Mouse (Mus musculus): ENCODE results near the gene Chst3. TPM values are rescaled to one million over a fixed set of nuclear protein-coding genes. Genes with fewer than 3 reads are reported as not detected.

The Chst3 gene
- polyA plus RNA-seq, 1 experiment from 2014 or later: 1.0 TPM

DNA sequence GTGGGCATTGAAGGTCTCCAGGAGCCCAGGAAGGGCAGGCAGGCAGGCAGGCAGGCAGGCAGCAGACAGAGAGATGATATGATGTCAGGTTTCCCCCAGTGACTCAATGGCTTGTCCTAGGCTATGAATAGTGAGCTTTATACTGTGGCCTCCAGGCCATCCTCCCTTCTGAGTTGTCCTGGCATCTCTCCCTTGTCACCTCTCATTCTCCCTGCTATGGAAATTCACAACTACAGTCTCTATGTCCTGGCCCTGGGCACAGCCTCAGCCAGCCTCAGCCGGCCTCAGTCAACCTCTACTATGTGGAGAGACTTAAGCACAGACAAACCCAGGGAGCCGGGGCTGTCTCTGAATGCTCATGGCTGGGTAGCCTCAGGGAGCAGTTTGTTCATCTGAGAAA, 8.6 kb downstream of the Chst3 start:
- Histone ChIP-seq H3K27ac (ENCODE audit: low read depth, low read length) (no peak overlapping the region), H3K4me3 (ENCODE audit: low read length) (no peak overlapping the region), H3K9ac (ENCODE audit: low read depth, low read length) (no peak overlapping the region), H3K27me3 (ENCODE audit: control insufficient read depth, insufficient read depth, low read length) (no peaks in the 10 kb centered on the region), H3K4me2 (replicated peaks; ENCODE audit: low read depth, low read length) (no peak overlapping the region), H3K9me3 (ENCODE audit: control insufficient read depth, low read length) (no peaks in the 10 kb centered on the region), H3K4me1 (ENCODE audit: control insufficient read depth, insufficient read depth, low read length) (peaks cover 16% of the 10 kb centered on the region), H3K36me3 (ENCODE audit: control insufficient read depth, insufficient read depth, low read length) (no peaks in the 10 kb centered on the region)
- WGBS: 80% methylated on average over 2 of the region's 2 CpGs
- no peak for ATAC-seq (ENCODE audit: low FRiP score, low TSS enrichment)

DNA sequence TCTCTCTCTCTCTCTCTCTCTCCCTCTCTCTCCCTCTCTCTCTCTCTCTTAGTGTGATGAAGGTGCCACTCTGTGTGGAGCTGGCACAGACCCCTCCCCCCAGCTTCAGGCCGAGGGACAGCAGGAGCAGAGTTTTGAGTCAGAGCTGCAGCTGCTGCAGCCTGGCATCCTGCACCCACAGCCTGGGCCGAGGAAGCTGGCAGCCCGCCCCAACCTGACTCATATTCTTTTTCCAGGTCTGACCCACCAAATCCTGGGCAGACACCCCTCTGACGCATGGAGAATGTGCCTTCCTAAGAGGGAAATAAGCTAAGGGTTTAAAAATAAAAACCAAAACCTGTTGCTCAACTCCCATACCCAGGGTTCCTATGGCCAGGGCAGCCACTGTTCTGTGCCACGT, 9.8 kb downstream of the Chst3 start:
- H3K4me2 ChIP-seq (replicated peaks; ENCODE audit: low read depth, low read length): no peak overlapping the region
- H3K9ac ChIP-seq (ENCODE audit: low read depth, low read length): no peak overlapping the region
- no peak overlapping the region for H3K27ac ChIP-seq (ENCODE audit: low read depth, low read length)
- WGBS: 61% methylated on average over 5 of the region's 5 CpGs
- H3K4me3 ChIP-seq (ENCODE audit: low read length): no peak overlapping the region
- H3K36me3 ChIP-seq (ENCODE audit: control insufficient read depth, insufficient read depth, low read length): no peaks in the 10 kb centered on the region
- no peak for ATAC-seq (ENCODE audit: low FRiP score, low TSS enrichment)
- H3K4me1 ChIP-seq (ENCODE audit: control insufficient read depth, insufficient read depth, low read length): peaks cover 16% of the 10 kb centered on the region
- H3K9me3 ChIP-seq (ENCODE audit: control insufficient read depth, low read length): no peaks in the 10 kb centered on the region
- H3K27me3 ChIP-seq (ENCODE audit: control insufficient read depth, insufficient read depth, low read length): no peaks in the 10 kb centered on the region

DNA sequence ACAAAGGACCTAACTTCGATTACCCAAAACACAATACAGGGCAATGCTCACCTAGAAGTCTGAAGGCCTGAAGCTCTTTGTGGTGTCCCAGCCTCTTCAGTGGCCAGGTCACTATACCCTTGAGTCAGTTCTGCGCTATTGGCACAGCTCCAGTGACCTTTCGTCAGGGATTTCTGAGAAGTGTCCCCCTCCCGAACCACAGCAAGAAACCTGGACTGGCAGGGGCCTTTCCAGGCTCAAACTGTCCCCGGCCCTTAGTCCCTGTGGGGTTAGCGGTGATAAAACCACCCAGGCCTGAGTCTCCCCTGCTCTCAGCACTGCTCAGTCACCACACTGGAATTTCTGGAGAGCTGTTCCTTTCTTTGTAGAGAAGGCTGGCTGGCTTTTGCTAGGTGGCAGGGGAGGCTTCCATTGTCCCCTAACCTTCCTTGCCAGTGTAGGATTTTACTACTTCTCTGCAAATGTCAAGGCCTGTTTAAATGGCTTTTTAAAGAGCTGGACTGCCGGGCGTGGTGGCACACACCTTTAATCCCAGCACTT, 11.8 kb downstream of the Chst3 start:
- Histone ChIP-seq H3K9ac (ENCODE audit: low read depth, low read length) (no peak overlapping the region), H3K9me3 (ENCODE audit: control insufficient read depth, low read length) (no peaks in the 10 kb centered on the region), H3K4me3 (ENCODE audit: low read length) (no peak overlapping the region), H3K36me3 (ENCODE audit: control insufficient read depth, insufficient read depth, low read length) (no peaks in the 10 kb centered on the region), H3K4me2 (replicated peaks; ENCODE audit: low read depth, low read length) (no peak overlapping the region), H3K4me1 (ENCODE audit: control insufficient read depth, insufficient read depth, low read length) (0 out of 2 replicates have a peak, but pooled peaks cover 7% of the 10 kb centered on the region), H3K27ac (ENCODE audit: low read depth, low read length) (no peak overlapping the region), H3K27me3 (ENCODE audit: control insufficient read depth, insufficient read depth, low read length) (no peaks in the 10 kb centered on the region)
- no peak for ATAC-seq (ENCODE audit: low FRiP score, low TSS enrichment)
- WGBS: 77% methylated on average over 8 of the region's 8 CpGs

DNA sequence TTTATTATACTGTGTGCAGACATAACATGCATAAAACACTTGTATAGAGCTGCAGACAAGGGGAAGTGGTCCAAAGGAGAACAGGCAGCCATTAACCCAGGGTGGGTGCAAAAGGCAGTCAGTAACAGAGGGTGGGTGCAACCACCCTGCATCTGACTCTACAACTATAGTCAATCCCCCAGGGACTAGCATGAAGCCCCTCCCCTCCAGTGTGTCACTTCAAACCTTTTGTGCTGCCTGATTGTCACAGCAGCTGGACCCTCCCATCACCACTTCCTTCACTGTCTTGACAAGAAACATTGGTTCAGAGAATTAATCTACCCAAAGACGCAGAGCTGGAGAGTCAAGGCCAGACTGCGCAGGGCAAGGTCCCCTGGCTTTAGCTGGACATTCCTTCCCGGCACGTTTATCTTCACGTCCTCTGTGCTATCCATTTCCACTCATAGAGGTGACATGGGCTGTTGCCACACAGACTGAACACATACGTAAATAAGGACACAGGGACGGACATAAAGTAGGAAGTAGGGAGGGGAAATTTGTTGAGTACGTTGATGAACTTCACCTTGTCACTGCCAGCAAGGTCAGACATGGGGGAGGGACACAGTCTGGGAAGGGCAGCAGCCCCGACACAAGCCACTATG, 13.3 kb downstream of the Chst3 start:
- Histone ChIP-seq H3K4me2 (replicated peaks; ENCODE audit: low read depth, low read length) (no peak overlapping the region), H3K4me1 (ENCODE audit: control insufficient read depth, insufficient read depth, low read length) (0 out of 2 replicates have a peak, but pooled peaks cover 4% of the 10 kb centered on the region), H3K27me3 (ENCODE audit: control insufficient read depth, insufficient read depth, low read length) (no peaks in the 10 kb centered on the region), H3K9me3 (ENCODE audit: control insufficient read depth, low read length) (no peaks in the 10 kb centered on the region), H3K36me3 (ENCODE audit: control insufficient read depth, insufficient read depth, low read length) (no peaks in the 10 kb centered on the region), H3K9ac (ENCODE audit: low read depth, low read length) (no peak overlapping the region), H3K27ac (ENCODE audit: low read depth, low read length) (no peak overlapping the region), H3K4me3 (ENCODE audit: low read length) (no peak overlapping the region)
- no peak for ATAC-seq (ENCODE audit: low FRiP score, low TSS enrichment)
- WGBS: 42% methylated on average over 9 of the region's 9 CpGs

DNA sequence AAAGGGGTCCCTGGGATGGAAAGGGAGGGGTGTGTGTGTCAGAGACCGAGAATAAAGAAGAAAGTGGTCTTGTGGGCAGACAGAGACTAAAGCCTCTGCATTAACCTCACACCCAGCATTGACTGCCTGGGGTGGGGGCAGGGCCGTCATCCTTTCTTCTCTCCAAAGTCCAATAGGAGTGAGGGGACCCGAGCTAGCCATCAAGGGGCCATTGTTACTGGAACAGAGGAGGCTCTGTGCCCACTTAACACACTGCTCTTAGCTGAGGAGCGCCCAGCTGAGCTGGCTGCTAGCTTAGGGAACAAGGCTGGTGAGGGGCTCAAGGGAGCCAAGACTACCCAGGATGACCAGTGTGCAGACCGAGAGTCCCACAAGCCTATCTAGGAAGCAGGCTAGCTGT, 16.3 kb downstream of the Chst3 start:
- Histone ChIP-seq H3K4me3 (ENCODE audit: low read length) (no peak overlapping the region), H3K9me3 (ENCODE audit: control insufficient read depth, low read length) (no peaks in the 10 kb centered on the region), H3K4me1 (ENCODE audit: control insufficient read depth, insufficient read depth, low read length) (0 out of 2 replicates have a peak, but pooled peaks cover 4% of the 10 kb centered on the region), H3K27me3 (ENCODE audit: control insufficient read depth, insufficient read depth, low read length) (no peaks in the 10 kb centered on the region), H3K27ac (ENCODE audit: low read depth, low read length) (peak overlapping the region; percentile 61), H3K9ac (ENCODE audit: low read depth, low read length) (no peak overlapping the region), H3K36me3 (ENCODE audit: control insufficient read depth, insufficient read depth, low read length) (no peaks in the 10 kb centered on the region), H3K4me2 (replicated peaks; ENCODE audit: low read depth, low read length) (no peak overlapping the region)
- ATAC-seq (ENCODE audit: low FRiP score, low TSS enrichment): peak; percentile 56; the same call in 1 of the 2 replicates
- WGBS: 31% methylated on average over 5 of the region's 5 CpGs

DNA sequence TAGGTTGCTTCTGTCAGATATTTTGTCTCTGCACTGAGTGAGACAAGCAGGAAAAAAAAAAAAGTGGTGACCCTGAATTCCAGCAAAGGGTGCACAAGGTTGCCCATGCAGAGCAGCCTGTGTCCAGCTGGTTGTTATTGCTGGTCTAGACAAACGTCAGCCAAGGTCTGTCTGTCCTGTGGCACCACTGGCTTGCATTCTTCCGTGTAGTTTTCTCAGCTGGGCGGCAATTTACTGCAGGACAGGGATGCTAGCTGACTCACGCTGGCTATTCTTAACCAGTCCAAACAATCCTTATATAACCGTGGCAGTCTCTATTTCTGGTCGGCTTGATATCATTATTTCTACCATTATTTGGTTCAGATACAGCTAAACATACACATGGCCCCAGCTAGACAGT, 18.1 kb downstream of the Chst3 start:
- 62% methylated on average over 6 of the region's 6 CpGs for WGBS
- H3K27me3 ChIP-seq (ENCODE audit: control insufficient read depth, insufficient read depth, low read length): no peaks in the 10 kb centered on the region
- no peak overlapping the region for H3K4me3 ChIP-seq (ENCODE audit: low read length)
- no peaks in the 10 kb centered on the region for H3K36me3 ChIP-seq (ENCODE audit: control insufficient read depth, insufficient read depth, low read length)
- H3K4me2 ChIP-seq (replicated peaks; ENCODE audit: low read depth, low read length): no peak overlapping the region
- H3K9ac ChIP-seq (ENCODE audit: low read depth, low read length): no peak overlapping the region
- peaks cover 4% of the 10 kb centered on the region; the same call in 1 of the 2 replicates for H3K4me1 ChIP-seq (ENCODE audit: control insufficient read depth, insufficient read depth, low read length)
- H3K9me3 ChIP-seq (ENCODE audit: control insufficient read depth, low read length): no peaks in the 10 kb centered on the region
- no peak for ATAC-seq (ENCODE audit: low FRiP score, low TSS enrichment)
- H3K27ac ChIP-seq (ENCODE audit: low read depth, low read length): no peak overlapping the region

DNA sequence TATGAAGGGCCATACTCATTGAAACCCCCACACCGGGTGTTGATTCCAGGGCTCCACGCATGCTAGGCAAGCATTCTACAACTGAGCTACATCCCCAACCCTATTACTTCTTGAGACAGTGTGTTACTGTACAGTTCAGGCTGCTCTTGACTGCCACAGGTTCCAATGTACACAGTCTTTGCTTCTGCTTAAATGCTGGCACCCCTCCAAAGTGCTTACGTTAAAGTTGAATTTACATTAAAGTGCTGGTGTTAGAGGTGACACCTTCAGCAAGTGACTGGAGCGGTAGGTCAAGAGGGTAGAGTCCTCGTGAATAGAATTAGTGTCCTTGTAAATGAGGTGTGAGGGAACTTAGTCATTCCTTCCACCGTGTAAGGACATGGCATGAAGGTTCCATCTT, 19.7 kb downstream of the Chst3 start:
- no peak overlapping the region for H3K27ac ChIP-seq (ENCODE audit: low read depth, low read length)
- 81% methylated on average over 6 of the region's 6 CpGs for WGBS
- H3K27me3 ChIP-seq (ENCODE audit: control insufficient read depth, insufficient read depth, low read length): no peaks in the 10 kb centered on the region
- no peaks in the 10 kb centered on the region for H3K9me3 ChIP-seq (ENCODE audit: control insufficient read depth, low read length)
- no peaks in the 10 kb centered on the region for H3K36me3 ChIP-seq (ENCODE audit: control insufficient read depth, insufficient read depth, low read length)
- H3K4me1 ChIP-seq (ENCODE audit: control insufficient read depth, insufficient read depth, low read length): peaks cover 15% of the 10 kb centered on the region
- no peak overlapping the region for H3K4me2 ChIP-seq (replicated peaks; ENCODE audit: low read depth, low read length)
- ATAC-seq (ENCODE audit: low FRiP score, low TSS enrichment): no peak
- H3K9ac ChIP-seq (ENCODE audit: low read depth, low read length): no peak overlapping the region
- no peak overlapping the region for H3K4me3 ChIP-seq (ENCODE audit: low read length)

DNA sequence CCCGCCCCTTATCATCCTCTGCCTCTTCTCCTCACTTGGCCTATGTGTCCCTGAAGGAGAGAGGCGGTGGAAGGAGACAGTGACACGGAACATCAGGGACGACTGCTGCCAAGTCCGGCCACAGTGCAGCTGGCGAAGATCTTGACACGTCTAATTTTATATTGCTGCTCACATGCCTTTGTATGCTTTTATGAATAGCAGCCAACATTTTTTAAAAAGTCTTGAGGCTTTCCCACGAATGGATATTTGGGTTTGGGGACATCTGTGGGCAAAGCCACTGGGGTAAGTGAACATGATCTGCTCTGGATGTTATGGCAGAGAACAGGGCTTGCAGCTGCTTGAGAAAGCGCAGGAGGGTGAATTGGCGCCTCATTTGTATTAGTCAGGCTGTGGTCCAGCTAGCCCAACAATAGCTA, 21.6 kb downstream of the Chst3 start:
- ATAC-seq (ENCODE audit: low FRiP score, low TSS enrichment): no peak
- H3K9me3 ChIP-seq (ENCODE audit: control insufficient read depth, low read length): no peaks in the 10 kb centered on the region
- no peaks in the 10 kb centered on the region for H3K36me3 ChIP-seq (ENCODE audit: control insufficient read depth, insufficient read depth, low read length)
- no peak overlapping the region for H3K4me2 ChIP-seq (replicated peaks; ENCODE audit: low read depth, low read length)
- peaks cover 24% of the 10 kb centered on the region for H3K4me1 ChIP-seq (ENCODE audit: control insufficient read depth, insufficient read depth, low read length)
- H3K4me3 ChIP-seq (ENCODE audit: low read length): no peak overlapping the region
- 67% methylated on average over 10 of the region's 10 CpGs for WGBS
- H3K9ac ChIP-seq (ENCODE audit: low read depth, low read length): no peak overlapping the region
- H3K27me3 ChIP-seq (ENCODE audit: control insufficient read depth, insufficient read depth, low read length): no peaks in the 10 kb centered on the region
- H3K27ac ChIP-seq (ENCODE audit: low read depth, low read length): no peak overlapping the region

DNA sequence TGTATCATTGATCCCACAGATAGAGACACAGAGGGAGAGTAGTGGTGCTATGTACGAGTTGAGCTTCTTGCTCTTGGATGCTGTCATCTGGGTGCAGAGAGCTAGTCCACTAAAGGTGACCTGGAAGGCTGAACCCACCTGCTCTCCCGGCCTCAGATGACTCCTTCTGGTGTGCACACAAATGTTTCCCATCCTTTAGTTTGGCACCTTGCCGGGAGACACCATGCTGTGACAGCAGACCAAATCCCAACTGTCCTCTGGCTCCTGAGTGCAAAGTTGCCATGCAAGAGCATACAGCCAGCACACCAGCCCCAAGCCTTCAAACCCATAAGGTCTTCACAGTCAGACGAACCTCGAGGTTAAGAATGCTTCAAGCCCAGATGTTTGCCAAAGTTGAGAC, 22.1 kb downstream of the Chst3 start:
- peaks cover 27% of the 10 kb centered on the region for H3K4me1 ChIP-seq (ENCODE audit: control insufficient read depth, insufficient read depth, low read length)
- no peaks in the 10 kb centered on the region for H3K9me3 ChIP-seq (ENCODE audit: control insufficient read depth, low read length)

More for the DNA sequence above, 22.1 kb downstream of the Chst3 start:
- Histone ChIP-seq H3K36me3 (ENCODE audit: control insufficient read depth, insufficient read depth, low read length) (no peaks in the 10 kb centered on the region), H3K9ac (ENCODE audit: low read depth, low read length) (no peak overlapping the region), H3K4me3 (ENCODE audit: low read length) (no peak overlapping the region), H3K27me3 (ENCODE audit: control insufficient read depth, insufficient read depth, low read length) (no peaks in the 10 kb centered on the region), H3K4me2 (replicated peaks; ENCODE audit: low read depth, low read length) (no peak overlapping the region), H3K27ac (ENCODE audit: low read depth, low read length) (no peak overlapping the region)
- no peak for ATAC-seq (ENCODE audit: low FRiP score, low TSS enrichment)
- 67% methylated on average over 5 of the region's 5 CpGs for WGBS

Measured in kidney, embryonic 14.5 days (tissue).